Mouse (Mus musculus): ENCODE results near the gene Grk6.
"Not testable (repeated sequence)": the region's sequence is repeated elsewhere in the genome, so short reads cannot be mapped to it uniquely, and the experiment has no call there.

Grk6 gene

GRCm38 (mm10) chr13:55429226-55429888, 15.5 kb upstream of the Grk6 start:
- no peak for DNase-seq

DNA sequence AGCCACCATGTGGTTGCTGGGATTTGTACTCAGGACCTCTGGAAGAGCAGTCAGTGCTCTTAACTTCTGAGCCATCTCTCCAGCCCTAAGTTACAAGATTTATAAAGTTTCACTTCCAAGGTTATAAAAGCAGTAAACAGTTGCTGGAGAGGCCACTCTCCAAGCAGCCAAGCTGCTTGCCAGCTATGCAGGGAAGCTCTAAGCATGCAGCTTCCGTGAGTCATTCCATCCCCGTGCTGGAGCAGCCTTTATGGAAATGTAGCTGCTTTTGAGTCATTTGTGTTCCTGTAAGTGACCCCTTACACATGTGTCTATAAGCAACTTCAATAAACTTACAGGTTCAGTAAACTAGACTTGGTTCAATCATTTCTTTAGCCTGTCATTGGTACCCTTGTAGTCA, 14.3 kb upstream of the Grk6 start:
- no peak for DNase-seq

DNA sequence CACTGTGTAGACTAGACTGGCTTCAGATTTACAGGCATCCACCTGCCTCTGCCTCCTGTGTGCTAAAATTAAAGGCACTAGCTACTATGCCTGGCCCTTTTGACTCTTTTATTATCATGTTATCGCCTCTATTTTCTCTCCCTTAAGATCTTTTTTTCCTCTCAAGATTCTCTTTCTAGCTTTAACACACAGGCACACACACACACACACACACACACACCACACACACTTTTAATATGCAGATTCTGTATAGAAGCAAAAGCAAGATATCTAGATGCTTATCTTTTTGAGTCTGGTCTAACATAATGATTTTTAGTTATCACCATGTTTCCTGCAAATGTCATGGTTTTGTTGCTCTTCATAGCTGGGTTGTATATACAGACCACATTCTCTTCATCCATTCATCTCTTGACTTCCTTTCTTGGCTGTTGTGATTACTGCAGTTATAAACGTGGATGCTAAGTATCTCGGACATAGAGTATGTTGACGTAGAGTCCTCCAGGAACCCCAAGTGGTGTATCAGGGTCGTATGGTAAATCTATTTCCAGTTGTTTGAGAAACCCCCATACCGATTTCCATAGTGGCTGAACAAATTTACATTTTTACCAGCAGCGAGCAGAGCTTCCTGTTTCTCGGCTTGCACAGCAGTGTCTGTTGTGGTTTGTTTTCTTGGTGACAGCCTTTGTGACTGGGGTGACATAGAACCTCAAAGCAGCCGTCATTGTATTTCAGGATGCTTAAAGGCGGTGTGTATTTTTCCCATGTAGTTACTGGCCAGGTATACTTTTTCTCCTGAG, 12.8 kb upstream of the Grk6 start:
- no peak for DNase-seq

GRCm38 (mm10) chr13:55437111-55437629, 7.7 kb upstream of the Grk6 start:
- not testable (repeated sequence) for DNase-seq

GRCm38 (mm10) chr13:55443799-55444285, 1.0 kb upstream of the Grk6 start:
- no peak for DNase-seq

DNA sequence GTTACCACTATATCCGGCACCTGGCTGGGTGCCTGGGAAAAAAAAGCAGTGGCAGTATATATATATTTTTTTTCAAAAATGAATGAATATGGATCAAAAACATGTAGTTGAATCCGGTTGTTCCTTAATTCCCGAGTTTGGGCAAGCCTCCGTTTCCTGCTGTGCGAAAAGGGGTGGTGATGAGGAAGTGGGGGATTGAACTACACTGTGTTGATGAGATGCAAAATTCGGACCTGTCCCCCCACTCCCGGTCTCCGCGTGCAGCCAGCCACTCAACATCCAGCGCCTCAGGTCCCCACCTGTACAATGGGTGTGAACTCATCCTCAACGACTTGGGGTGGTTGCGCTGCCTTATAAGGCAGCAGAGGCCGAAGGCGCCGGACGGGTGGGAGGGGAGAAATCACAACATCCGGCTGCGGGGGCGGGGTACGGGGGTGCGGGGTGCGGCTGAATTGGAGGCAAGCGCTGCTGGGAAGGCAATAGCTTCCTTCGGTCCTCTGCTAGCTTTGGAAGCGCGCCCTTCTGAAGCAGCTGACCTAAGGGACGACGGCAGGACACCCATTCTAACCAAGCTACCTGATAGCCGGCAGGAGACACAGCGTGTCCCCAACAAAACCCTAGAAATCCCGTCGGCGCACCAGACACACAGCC, 461 bp upstream of the Grk6 start:
- DNase-seq: no peak

- DNase-seq: no peak
Measured at GRCm38 (mm10) chr13:55445361-55446091, 654 bp downstream of the Grk6 start.

DNA sequence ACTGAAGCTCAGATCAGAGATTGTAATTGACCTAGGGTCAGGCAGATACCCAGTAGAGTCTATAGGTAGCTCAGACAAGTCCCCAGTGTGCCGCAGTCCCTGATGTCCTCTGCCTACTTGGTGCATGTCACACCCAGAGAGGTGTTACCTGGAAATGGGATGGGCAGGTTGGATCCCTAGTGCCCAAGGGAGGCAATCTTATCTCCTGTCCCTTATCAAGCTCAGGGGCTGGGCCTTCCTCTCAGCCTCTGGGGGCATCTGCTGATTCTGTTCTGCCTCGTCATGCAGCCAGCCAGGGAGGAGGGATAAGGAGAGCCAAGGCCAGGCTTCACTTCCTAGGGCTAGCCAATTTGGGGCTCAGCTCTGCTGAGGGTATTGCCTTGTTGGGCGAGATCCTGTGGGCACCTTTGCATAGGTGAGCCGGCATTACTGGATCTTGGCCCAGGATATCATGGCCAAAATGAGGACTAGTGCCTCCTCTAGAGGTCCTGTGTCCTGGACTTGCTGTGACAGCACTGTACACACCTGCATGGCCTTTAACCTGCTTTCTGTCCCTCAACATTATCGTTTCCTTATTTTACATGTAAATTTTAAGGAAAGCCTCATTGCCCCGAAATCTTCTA, 1.7 kb downstream of the Grk6 start:
- DNase-seq: no peak

- DNase-seq: no peak
Measured at GRCm38 (mm10) chr13:55447543-55447943, 2.7 kb downstream of the Grk6 start.

- DNase-seq: no peak
Measured at GRCm38 (mm10) chr13:55448131-55448530, 3.3 kb downstream of the Grk6 start.

DNA sequence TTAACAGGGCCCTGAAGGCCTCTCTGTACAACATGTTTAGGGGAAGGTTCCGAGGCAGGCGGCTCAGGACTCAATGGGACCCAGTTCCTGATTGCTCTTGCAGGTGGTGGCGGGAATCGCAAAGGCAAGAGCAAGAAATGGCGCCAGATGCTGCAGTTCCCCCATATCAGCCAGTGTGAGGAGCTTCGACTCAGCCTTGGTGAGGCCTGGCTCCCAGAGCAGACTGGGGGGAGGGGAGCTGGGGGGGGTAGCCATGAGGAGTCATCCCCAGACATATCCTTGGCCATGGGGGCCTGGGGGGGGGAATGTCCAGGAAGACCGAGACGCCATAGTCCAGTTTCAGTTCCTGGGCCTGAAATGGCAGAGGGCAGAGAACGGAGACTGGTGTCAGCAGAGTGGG, 4.3 kb downstream of the Grk6 start:
- DNase-seq: no peak

- DNase-seq: no peak
Measured at GRCm38 (mm10) chr13:55449679-55450441, 5.0 kb downstream of the Grk6 start.

DNA sequence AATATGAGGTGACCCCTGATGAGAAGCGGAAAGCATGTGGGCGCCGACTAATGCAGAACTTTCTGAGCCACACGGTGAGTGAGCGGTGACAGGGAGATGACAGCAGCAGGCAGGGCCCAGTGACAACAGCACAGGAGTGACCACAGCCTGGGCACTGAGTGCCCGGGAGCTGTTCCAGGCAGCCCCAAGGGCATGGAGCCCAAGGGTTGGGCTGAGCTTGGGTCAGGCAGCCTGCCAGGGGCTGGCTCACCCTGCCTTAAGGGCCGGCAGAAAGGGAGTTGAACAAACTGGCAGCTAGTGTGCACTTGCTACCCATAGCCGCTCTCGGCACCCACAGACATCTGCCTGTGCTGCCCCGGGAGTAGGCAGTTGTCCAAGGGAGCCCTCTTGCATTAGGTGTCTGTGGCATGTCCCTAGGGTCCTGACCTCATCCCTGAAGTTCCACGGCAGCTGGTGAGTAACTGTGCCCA, 5.7 kb downstream of the Grk6 start:
- DNase-seq: peak; percentile 62 to 77

DNA sequence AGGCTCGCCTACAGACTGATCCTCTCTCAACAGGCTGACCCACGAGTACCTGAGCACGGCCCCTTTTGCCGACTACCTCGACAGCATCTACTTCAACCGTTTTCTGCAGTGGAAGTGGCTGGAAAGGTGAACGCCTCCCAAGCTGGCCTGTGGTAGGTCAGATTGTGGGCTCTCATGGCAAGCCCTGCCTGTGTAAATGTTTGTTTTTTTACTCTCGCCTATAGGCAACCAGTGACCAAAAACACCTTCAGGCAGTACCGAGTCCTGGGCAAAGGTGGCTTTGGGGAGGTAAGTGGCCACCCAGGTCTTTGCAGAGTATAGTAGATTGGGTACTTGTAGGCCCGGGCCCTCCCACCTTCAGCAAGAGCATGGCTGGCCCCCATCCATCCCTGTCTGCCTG, 6.4 kb downstream of the Grk6 start:
- DNase-seq: no peak

GRCm38 (mm10) chr13:55451785-55452549, 7.1 kb downstream of the Grk6 start:
- peak in 1 of 2 experiments; percentile 31 for DNase-seq

DNA sequence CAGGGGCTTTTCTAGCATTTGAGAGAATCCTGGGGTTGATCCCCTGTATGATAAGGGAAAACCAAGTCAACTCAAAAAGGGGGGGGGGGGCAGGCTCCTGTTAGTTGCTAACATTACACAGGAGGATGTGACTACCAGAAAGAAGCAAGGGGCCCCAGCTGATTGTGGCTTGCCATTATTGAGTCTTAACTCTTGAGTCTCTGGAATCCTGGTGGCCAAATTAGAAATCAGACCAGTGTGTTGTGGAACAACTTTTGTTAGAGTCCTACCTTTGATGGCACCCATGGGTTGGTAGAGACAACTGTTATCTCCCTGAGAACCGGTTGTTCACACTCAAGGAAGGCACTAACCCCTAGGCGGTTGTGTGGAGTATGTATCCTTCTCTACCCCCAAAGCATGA, 18.1 kb downstream of the Grk6 start:
- no peak for DNase-seq

DNA sequence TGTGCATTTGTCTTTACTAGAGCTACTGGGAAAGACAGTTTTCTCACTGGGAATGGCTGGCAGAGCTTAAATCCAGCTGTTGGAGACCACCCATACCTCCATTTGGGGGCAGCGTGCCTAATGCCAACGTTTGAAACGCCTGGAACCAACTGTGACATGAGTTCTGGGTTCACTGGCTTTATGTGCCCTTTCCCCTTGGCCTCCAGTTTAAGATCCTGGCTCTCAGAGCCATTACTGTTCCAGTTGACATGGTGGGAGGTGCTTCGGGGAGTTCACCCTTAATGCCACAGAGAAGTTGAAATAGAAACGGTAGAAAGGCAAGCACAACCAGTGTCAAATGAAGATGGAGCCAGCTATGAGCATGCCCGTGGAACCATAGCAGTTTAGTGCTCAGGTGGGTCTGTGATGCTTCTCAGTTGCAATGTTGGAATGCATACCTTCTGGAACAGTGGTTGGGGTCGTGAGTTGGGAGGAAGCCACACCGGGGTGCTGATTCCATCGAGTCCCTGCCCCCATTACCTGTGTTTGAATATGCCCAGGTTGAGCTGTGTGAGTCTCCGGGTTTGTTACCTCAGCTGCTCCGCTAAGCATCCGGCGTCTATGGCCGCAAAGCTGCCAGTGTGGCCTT, 18.6 kb downstream of the Grk6 start:
- DNase-seq: no peak

DNA sequence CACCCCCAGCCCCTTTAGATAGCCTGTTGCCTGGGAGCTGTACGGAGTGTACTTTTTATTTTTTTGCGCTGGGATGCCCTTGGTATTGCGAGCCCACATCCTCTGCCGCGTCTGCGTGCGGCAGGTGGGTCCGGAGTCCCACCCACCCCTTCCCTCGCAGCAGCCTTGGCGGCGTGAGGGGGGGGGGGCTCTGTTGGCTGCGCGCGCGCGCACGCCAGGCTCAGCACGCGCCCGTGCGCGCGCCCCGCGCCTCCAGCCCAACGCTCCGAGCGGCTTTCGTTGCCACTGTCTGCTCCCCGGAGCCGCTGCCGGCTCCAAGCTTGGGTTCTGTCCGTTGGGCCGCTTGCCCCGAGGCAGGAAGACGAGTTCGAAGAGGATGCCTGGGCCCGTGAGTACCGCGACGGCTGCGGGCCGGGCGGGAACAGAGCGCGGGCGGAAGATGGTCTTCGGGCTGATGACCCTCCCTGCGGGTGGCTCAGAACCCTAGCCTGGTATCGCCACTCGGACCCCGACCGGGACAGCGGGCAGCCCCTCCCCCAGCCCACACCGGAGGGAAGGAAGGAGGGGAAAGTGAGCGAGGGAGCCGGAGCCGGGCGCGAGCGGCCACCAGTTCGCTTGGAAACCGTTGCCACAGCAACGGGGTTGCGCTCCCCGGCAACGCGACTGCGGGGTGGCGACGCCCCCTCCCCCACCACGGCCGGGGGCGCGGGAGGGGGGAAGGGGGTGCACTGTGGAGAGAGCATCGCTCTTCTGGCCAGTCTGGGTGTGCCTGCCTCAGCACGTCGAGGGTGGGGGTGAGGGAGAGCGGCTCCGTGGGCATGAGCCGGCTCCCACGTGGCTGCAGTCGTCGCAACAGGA, 19.4 kb downstream of the Grk6 start, which contains the start of gene Prr7:
Prr7 (plus strand) TSS at position 241 of the 858 bp plus-strand sequence.
- DNase-seq: peak; percentile 60 to 76

- no peak for DNase-seq
Measured at GRCm38 (mm10) chr13:55465184-55465583, 20.3 kb downstream of the Grk6 start.
